Mouse (Mus musculus) forebrain, embryonic 16.5 days (tissue): Measurements from ENCODE around the gene Stk10. TPM values are rescaled to one million over a fixed set of nuclear protein-coding genes. Genes with fewer than 3 reads are reported as not detected.

Source experiments
- ATAC-seq: fragments of 200-750 bp; cut with Nextera tagmentation; 2 replicates; pipeline ENCODE4 v1.8.0; 2017; ENCODE audit warnings: mild to moderate bottlenecking, moderate library complexity
- H3K27ac ChIP-seq: fragments of 300-500 bp; sonication (generic); 2 replicates; pipeline ENCODE4 v1.5.1; 2014; ENCODE audit warnings: low read length, control low read depth
- H3K27me3 ChIP-seq: fragments of 300-500 bp; sonication (generic); replicated peaks from 2 replicates; pipeline ENCODE4 v1.6.1; 2014; ENCODE audit warnings: low read length; ENCODE audit not compliant: control insufficient read depth, insufficient read depth
- H3K36me3 ChIP-seq: fragments of 300-500 bp; sonication (generic); 2 replicates; pipeline ENCODE4 v1.6.1; 2014; ENCODE audit not compliant: control insufficient read depth, insufficient read depth
- H3K4me1 ChIP-seq: fragments of 300-500 bp; sonication (generic); replicated peaks from 2 replicates; pipeline ENCODE4 v1.6.1; 2014; ENCODE audit warnings: low read length; ENCODE audit not compliant: control insufficient read depth, insufficient read depth
- H3K4me2 ChIP-seq: fragments of 300-500 bp; sonication (generic); 2 replicates; pipeline ENCODE4 v1.6.1; 2014; ENCODE audit warnings: mild to moderate bottlenecking, low read length, control low read depth
- H3K4me3 ChIP-seq: fragments of 300-500 bp; sonication (generic); replicated peaks from 2 replicates; pipeline ENCODE4 v1.5.1; 2014; ENCODE audit warnings: mild to moderate bottlenecking, low read length, control low read depth
- H3K9ac ChIP-seq: fragments of 300-500 bp; sonication (generic); replicated peaks from 2 replicates; pipeline ENCODE4 v1.6.1; 2014; ENCODE audit warnings: low read depth, low read length, control low read depth
- H3K9me3 ChIP-seq: fragments of 300-500 bp; sonication (generic); 2 replicates; pipeline ENCODE4 v1.6.1; 2016; ENCODE audit warnings: low read length; ENCODE audit not compliant: control insufficient read depth
- WGBS: fragments of 180-500 bp; shearing (Covaris S2); extraction: QIAGEN DNeasy Blood & Tissue Kit; methylation state at CpG from one replicate; pipeline ENCODE4 v1.1.7; 2014; 5-methylcytosine and 5-hydroxymethylcytosine counted together
- polyA plus RNA-seq: library from polyadenylated mRNA; unstranded; fragments of >200 nt; fragmentation: Nextera tagmentation; extraction: Ambion mirVana; gene quantifications from 2 replicates; pipeline ENCODE4 v1.2.1, GENCODE M21; 2015

Stk10 gene
- polyA plus RNA-seq: 2.1 and 2.8 TPM in 2 replicates

DNA sequence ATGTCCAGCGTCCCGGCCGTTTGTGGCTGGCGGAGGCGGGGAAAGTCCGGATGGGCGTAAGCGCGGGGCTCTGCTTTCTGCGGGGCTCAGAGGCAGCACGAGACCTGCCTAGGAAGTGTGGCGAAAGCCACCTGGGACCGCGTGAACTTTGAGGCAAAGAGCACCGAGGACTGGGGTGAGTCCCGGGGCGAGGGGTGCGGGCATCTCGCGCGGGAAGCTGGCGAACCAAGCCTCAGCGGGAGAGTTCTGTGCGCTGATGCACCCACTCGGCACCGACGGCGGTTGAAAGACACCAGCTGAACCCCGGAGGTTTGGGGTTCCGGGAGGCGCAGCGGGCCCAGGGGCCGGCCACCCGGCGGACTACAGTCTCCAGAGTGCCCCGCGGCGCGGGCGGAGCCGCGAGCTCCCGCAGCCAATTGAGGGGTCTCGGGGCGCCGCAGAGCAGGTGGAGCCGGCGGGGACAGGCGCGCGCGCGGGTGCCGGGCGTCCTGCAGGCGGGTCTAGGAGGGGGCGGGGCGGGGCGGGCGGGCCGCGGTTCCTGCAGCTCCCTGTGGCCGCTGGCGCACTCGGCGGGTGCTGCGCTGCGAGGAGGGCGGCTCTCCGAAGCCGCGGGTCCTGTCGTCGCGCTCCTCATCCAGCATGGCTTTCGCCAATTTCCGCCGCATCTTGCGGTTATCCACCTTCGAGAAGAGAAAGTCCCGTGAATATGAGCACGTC lies at the start of gene Stk10:
Gene Stk10, plus strand, starts transcription at position 541 of the 717 bp plus-strand sequence.
- no peaks in the 10 kb centered on the region for H3K9me3 ChIP-seq
- no peaks in the 10 kb centered on the region for H3K27me3 ChIP-seq
- WGBS: under 1% methylated on average over 67 of the region's 82 CpGs
- peak within 1 kb of the TSS; percentile 55 for H3K4me3 ChIP-seq
- H3K9ac ChIP-seq: peak within 1 kb of the TSS; percentile 59
- peak; percentile 98 for ATAC-seq
- H3K27ac ChIP-seq: no peak within 1 kb of the TSS
- no peaks in the 10 kb centered on the region for H3K36me3 ChIP-seq
- H3K4me2 ChIP-seq: peak within 1 kb of the TSS; percentile 89
- H3K4me1 ChIP-seq: peaks cover 9% of the 10 kb centered on the region

DNA sequence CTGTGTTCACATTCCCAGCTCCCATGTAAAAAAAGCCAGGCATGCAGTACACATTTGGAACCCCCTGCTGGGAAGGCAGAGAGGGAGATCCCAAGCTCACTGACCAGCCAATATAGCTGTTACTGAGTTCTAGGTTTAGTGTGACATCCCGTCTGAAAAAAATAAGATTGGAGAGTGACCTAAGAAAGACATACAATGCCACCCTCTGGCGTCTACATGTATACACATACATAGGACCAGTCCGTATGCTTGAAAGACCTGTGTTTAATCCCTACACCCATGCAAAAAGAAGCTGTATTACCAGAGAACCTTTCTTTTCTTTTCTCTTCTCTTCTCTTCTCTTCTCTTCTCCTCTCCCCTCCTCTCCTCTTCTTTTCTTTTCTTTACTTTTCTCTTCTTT lies 47.8 kb upstream of the Stk10 start:
- H3K9ac ChIP-seq: no peak overlapping the region
- ATAC-seq: no peak
- no peaks in the 10 kb centered on the region for H3K36me3 ChIP-seq
- H3K4me1 ChIP-seq: no peaks in the 10 kb centered on the region
- WGBS: 70% methylated on average over 3 of the region's 3 CpGs
- no peaks in the 10 kb centered on the region for H3K9me3 ChIP-seq
- H3K27ac ChIP-seq: no peak overlapping the region
- no peak overlapping the region for H3K4me3 ChIP-seq
- no peak overlapping the region for H3K4me2 ChIP-seq
- no peaks in the 10 kb centered on the region for H3K27me3 ChIP-seq

DNA sequence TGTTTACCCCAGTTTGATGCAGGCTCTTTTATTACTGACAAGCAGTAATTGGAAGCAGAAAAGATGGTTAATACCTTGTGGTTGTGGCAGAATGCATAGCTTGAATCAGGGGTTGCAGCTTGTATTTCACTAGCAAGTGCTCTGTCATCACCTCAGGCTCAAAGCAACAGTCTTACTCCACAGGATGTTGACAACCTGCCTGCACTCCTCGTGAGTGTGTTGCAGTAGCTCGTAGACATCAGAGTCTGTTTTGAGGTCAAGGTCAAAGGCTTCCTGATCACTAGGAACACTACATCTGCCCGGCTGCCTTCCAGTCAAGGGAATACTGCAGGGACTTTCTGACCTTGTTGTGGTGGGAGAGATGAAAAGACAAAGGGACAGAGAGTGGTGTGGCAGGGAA lies 46.5 kb upstream of the Stk10 start:
- Histone ChIP-seq H3K4me3 (no peak overlapping the region), H3K9me3 (no peaks in the 10 kb centered on the region), H3K4me2 (no peak overlapping the region), H3K36me3 (no peaks in the 10 kb centered on the region), H3K9ac (no peak overlapping the region), H3K27me3 (no peaks in the 10 kb centered on the region), H3K27ac (no peak overlapping the region), H3K4me1 (no peaks in the 10 kb centered on the region)
- no peak for ATAC-seq
- WGBS: 96% methylated on average over 3 of the region's 3 CpGs

DNA sequence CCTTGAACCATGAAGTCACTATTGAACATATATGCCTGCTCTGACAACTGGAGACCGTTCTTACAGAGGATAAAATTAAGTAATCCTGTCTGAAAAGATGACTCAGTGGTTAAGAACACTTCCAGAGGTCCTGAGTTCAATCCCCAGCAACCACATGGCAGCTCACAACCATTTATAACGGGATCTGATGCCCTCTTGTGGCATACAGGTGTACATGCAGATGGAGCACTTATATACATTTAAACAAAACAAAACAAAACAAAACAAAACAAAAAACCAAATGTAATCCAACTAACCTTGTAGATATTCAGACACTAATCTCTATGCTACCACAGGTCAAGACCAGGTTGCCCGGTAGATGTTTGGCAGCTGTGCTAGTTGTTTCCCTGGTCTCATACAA lies 45.6 kb upstream of the Stk10 start:
- Histone ChIP-seq H3K27me3 (no peaks in the 10 kb centered on the region), H3K9ac (no peak overlapping the region), H3K4me1 (no peaks in the 10 kb centered on the region), H3K9me3 (no peaks in the 10 kb centered on the region), H3K4me2 (no peak overlapping the region), H3K27ac (no peak overlapping the region), H3K36me3 (no peaks in the 10 kb centered on the region), H3K4me3 (no peak overlapping the region)
- no peak for ATAC-seq
- WGBS: 94% methylated on average over 3 of the region's 3 CpGs

DNA sequence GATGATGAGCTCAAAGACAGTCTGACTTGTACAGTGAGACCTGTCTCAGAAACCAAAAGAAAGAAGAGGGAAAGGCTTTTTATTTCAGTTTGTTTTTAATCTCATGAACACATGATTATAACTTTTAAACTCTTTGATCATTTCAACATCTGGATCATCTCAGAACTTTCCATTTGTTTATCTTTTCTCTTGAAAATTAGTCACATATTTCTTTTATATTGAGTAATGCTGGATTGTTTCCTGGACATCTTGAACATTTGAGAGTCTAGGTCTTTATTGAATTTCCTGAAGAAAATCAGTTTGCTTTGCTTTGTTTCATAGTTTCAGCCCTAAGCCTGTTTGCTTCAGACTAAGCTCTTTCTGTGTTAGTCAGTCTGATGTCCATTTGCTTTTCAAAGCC lies 44.8 kb upstream of the Stk10 start:
- Histone ChIP-seq H3K9ac (no peak overlapping the region), H3K27ac (no peak overlapping the region), H3K36me3 (no peaks in the 10 kb centered on the region), H3K27me3 (no peaks in the 10 kb centered on the region), H3K4me3 (no peak overlapping the region), H3K4me1 (0 out of 2 replicates have a peak, but pooled peaks cover 4% of the 10 kb centered on the region), H3K4me2 (no peak overlapping the region), H3K9me3 (no peaks in the 10 kb centered on the region)
- ATAC-seq: no peak

GRCm38 (mm10) chr11:32488808-32489670 lies 44.1 kb upstream of the Stk10 start:
- H3K4me1 ChIP-seq: 0 out of 2 replicates have a peak, but pooled peaks cover 5% of the 10 kb centered on the region
- H3K36me3 ChIP-seq: no peaks in the 10 kb centered on the region
- H3K4me3 ChIP-seq: no peak overlapping the region
- ATAC-seq: no peak
- no peak overlapping the region for H3K4me2 ChIP-seq
- H3K27ac ChIP-seq: no peak overlapping the region
- 89% methylated on average over 5 of the region's 5 CpGs for WGBS
- no peaks in the 10 kb centered on the region for H3K27me3 ChIP-seq
- no peaks in the 10 kb centered on the region for H3K9me3 ChIP-seq
- H3K9ac ChIP-seq: no peak overlapping the region

DNA sequence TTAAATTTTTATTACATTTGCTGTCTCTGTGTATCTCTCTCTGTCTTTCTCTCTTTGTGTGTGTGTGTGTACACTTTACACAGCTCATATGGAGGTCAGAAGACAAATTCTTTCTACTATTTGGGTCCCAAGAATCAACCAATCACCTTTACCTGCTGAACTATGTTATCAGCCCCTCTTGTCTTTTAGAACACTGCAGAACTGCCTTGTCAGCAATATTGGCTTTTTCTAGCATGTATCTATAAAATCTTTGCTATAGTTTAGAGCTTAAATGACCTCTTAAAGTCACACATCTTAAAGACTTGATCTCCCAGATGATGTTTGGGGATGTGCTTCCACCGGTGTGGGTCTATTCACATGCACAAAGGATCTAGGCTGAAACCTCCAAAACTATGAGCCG lies 42.0 kb upstream of the Stk10 start:
- no peaks in the 10 kb centered on the region for H3K9me3 ChIP-seq
- no peak overlapping the region for H3K9ac ChIP-seq
- no peak overlapping the region for H3K4me2 ChIP-seq
- no peaks in the 10 kb centered on the region for H3K27me3 ChIP-seq
- no peak overlapping the region for H3K27ac ChIP-seq
- ATAC-seq: no peak
- WGBS: 97% methylated on average over 2 of the region's 2 CpGs
- H3K36me3 ChIP-seq: no peaks in the 10 kb centered on the region
- H3K4me1 ChIP-seq: 0 out of 2 replicates have a peak, but pooled peaks cover 5% of the 10 kb centered on the region
- H3K4me3 ChIP-seq: no peak overlapping the region

DNA sequence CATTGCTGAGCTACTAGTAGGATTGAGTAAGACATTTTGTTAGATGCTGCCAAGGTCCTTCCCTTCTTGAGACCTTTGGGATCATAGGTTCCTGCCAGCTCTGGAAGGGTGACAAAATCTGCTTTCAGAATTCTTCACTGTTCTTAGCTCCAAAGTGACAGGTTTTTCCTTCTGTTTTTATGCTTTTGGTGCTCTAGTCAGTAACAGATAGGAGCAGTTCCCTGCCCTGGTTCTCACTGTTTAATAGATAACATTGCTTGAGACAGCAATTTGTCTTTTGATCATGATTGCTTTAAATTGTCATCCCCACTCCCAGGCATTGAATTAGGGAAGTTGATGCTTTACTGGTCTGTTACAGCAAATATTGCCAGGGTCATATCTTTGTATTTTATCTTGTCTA lies 39.8 kb upstream of the Stk10 start:
- Histone ChIP-seq H3K27me3 (no peaks in the 10 kb centered on the region), H3K36me3 (no peaks in the 10 kb centered on the region), H3K4me1 (peaks cover 7% of the 10 kb centered on the region), H3K9me3 (no peaks in the 10 kb centered on the region), H3K4me3 (no peak overlapping the region), H3K27ac (no peak overlapping the region), H3K4me2 (no peak overlapping the region), H3K9ac (no peak overlapping the region)
- no peak for ATAC-seq

DNA sequence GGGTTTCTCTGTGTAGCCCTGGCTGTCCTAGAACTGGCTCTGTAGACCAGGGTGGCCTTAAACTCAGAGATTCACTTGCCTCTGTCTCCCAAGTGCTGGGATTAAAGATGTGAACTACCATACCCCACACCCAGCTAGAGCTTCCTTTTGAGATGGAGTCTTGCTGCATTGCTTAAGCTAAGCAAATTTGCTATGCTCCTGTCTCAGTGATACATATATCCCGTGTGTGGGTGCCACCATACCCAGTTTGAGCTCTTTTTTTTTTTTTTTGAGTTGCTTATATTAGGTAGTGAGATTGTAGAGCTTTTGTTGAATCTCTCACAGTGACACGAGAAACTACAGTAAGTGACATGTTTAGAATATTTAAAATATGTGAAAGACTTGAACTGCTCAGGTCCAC lies 37.8 kb upstream of the Stk10 start:
- H3K9ac ChIP-seq: no peak overlapping the region
- H3K4me2 ChIP-seq: no peak overlapping the region
- H3K9me3 ChIP-seq: no peaks in the 10 kb centered on the region
- no peaks in the 10 kb centered on the region for H3K27me3 ChIP-seq
- H3K4me1 ChIP-seq: peaks cover 15% of the 10 kb centered on the region
- H3K36me3 ChIP-seq: no peaks in the 10 kb centered on the region
- no peak overlapping the region for H3K27ac ChIP-seq
- H3K4me3 ChIP-seq: no peak overlapping the region
- WGBS: 87% methylated on average over 2 of the region's 2 CpGs
- ATAC-seq: no peak
